Mouse (Mus musculus): ENCODE data around the gene 1700057G04Rik. TPM values are rescaled to one million over a fixed set of nuclear protein-coding genes. Genes with fewer than 3 reads are reported as not detected.

1700057G04Rik gene
- total RNA-seq, 2 experiments from 2014 or later = not detected

DNA sequence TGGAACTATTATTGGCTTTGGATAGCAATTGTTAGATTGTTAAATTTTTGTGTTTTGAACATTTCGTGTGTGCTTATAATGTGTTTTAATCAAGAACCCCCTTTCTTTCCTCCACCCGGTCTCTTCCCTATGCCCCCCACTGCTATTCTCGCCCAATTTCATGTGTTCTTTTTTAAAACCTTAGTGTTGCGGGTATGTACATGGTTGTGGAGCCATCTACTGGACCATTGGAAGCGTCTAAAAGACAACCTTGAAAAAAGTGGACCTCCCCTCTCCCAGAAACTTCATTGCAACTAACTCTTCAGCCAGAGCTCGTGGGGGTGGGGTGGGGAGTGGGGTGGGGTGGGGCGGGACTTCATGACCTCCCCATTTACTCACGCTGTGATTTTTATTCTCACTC, 66.2 kb downstream of the 1700057G04Rik start:
- no peak for DNase-seq (ENCODE audit: low spot score in 2 of 2)
- intact Hi-C loops (cut with DNase I) = no loop called here

DNA sequence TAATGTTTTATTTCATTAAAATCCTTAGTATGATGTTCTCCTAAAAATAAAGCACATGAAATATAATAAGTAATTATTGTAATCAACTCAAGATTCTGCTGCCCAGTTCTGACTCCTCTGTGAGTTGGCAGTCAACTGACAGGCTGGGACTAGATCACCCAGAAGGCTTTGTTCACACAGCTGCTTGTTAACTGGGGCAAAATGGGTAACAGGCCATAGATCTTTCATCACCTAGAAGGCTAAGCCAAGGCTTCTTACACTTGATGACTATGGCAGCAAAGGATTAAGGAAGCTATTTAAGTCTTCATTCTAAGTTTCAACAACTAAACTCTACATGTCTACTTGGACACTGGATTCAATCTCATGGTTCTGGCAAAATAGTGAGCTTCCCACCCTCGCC, 68.8 kb downstream of the 1700057G04Rik start:
- intact Hi-C loops (cut with DNase I) = no loop called here
- DNase-seq (ENCODE audit: low spot score in 2 of 2) = no peak

DNA sequence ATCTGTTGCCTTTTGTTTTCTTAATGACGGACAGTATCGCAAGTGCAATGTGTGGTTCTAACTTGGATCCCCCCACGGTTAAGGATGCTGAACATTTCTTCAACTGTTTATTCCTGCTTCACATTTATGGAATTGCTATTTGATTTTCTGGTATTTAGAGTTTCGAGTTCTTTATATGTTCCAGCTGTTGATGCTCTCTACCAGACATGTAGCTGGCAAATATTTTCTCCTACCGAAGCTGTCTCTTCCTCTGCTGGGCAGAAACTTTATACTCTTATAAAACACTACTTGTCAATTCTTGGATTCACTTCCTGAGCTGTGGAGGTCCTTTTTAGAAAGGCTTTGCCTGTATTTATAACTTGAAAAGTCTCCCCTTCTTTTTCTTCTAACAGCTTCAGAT, 70.1 kb downstream of the 1700057G04Rik start:
- DNase-seq (ENCODE audit: low spot score in 2 of 2) = no peak
- intact Hi-C loops (cut with DNase I) = no loop called here

GRCm38 (mm10) chr9:92383415-92383814, 74.2 kb downstream of the 1700057G04Rik start:
- no peak for DNase-seq (ENCODE audit: low spot score in 2 of 2)
- intact Hi-C loops (cut with DNase I) = no loop called here

- DNase-seq (ENCODE audit: low spot score in 2 of 2) = no peak
- intact Hi-C loops (cut with DNase I) = no loop called here
Measured at GRCm38 (mm10) chr9:92384401-92384800, 75.2 kb downstream of the 1700057G04Rik start.

- DNase-seq (ENCODE audit: low spot score in 2 of 2) = no peak
- intact Hi-C loops (cut with DNase I) = no loop called here
Measured at GRCm38 (mm10) chr9:92385831-92386230, 76.7 kb downstream of the 1700057G04Rik start.

DNA sequence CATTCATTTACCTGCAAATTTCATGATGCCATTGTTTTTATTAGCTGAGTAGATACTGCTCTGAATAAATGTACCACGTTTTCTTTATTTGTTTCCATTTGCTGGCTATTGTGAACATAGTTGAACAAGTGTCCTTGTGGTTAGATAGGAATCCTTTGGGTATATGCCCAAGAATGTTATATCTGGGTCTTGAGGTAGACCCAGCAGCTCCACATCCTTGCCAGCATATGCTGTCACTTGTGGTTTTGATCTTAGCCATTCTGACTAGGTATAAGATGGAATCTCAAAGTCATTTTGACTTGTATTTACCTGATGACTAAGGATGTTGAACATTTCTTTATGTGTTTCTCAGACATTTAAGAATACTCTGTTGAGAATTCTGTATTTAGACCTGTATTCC, 77.7 kb downstream of the 1700057G04Rik start:
- DNase-seq (ENCODE audit: low spot score in 2 of 2) = no peak
- intact Hi-C loops (cut with DNase I) = no loop called here

DNA sequence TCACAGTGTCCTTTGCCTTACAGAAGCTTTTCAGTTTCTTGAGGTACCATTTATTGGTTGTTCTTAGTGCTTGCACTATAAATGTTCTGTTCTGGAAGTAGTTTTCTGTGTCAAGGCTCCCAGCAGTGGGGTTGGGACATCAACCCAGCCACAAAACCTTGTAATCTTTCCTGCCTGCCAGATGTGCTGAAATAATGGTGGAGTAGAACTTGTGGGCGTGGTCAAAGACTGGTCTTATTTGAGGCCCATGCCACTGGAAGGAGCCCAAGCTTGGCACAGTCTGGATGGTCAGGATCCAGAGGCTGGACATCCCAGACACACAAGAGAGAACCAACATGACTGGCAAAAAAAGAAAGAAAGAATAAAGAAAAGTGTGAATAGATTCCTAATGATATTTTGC, 78.2 kb downstream of the 1700057G04Rik start:
- intact Hi-C loops (cut with DNase I) = no loop called here
- no peak for DNase-seq (ENCODE audit: low spot score in 2 of 2)

GRCm38 (mm10) chr9:92402628-92403027, 93.5 kb downstream of the 1700057G04Rik start:
- no peak for DNase-seq (ENCODE audit: low spot score in 2 of 2)
- intact Hi-C loops (cut with DNase I) = no loop called here

Small RNA genes within 50 kb of the gene (microRNA-seq; reads per million reads assigned to microRNA genes)
- gene Mir6386 = 0 reads per million in 2 experiments

Other genes starting within 250 kb of the 1700057G04Rik start
- not detected for gene Plscr5, start 116.4 kb upstream of the 1700057G04Rik start, total RNA-seq (2021)
- gene Plscr1, start 59.6 kb upstream of the 1700057G04Rik start, total RNA-seq (2021) = 1 to 10 TPM; 1.0 to 1.2 TPM
- 1 to 10 TPM in 1 of 2 experiments, under 1 TPM in 1; 0.97 to 1.5 TPM for gene Plscr2, start 33.8 kb upstream of the 1700057G04Rik start, total RNA-seq (2021)
- 1 to 10 TPM; 1.2 to 1.4 TPM for gene Plscr4, start 148.0 kb downstream of the 1700057G04Rik start, total RNA-seq (2021)
- gene Plod2, start 232.8 kb downstream of the 1700057G04Rik start, total RNA-seq (2021) = 1 to 10 TPM; 7.1 to 9.3 TPM